Mouse (Mus musculus) embryonic fibroblast, embryonic 13.5 days (primary cell): ENCODE data around the gene Agrp.
A peak's percentile ranks its signal among the peaks of the same experiment; 100 is the strongest.

ENCODE experiments used
- CTCF ChIP-seq: IDR thresholded peaks from 2 replicates; pipeline ENCODE4 v1.5.1; 2011; ENCODE audit warnings: mild to moderate bottlenecking, control low read depth, low read length, moderate library complexity, borderline replicate concordance; ENCODE audit not compliant: insufficient read depth
- POLR2A ChIP-seq: IDR thresholded peaks from 2 replicates; pipeline ENCODE4 v1.6.1; 2011; ENCODE audit warnings: low read depth, mild to moderate bottlenecking, control low read depth, low read length, moderate library complexity

GRCm38 (mm10) chr8:105636018-105636962, 903 bp downstream of the Agrp start, which contains the start of gene Ctcf:
- TF ChIP-seq CTCF (no peak), POLR2A (peak; percentile 56; the same call in 1 of the 2 replicates)
